Mouse (Mus musculus) myocyte (in vitro differentiated cells): ENCODE data around the gene Cetn4. TPM values are rescaled to one million over a fixed set of nuclear protein-coding genes. Genes with fewer than 3 reads are reported as not detected.

Experiments used
- H3K27me3 ChIP-seq: one replicate; pipeline ENCODE4 v1.6.1; 2011; ENCODE audit not compliant: control insufficient read depth, insufficient read depth, insufficient read length
- H3K36me3 ChIP-seq: one replicate; pipeline ENCODE4 v1.6.1; 2011; ENCODE audit not compliant: control insufficient read depth, insufficient read depth
- H3K4me2 ChIP-seq: one replicate; pipeline ENCODE4 v1.6.1; 2011; ENCODE audit warnings: low read depth, control low read depth
- H3K4me3 ChIP-seq: one replicate; pipeline ENCODE4 v1.5.1; 2011; ENCODE audit warnings: mild to moderate bottlenecking, control low read depth, moderate library complexity
- H3K79me2 ChIP-seq: one replicate; pipeline ENCODE4 v1.6.1; 2011; ENCODE audit not compliant: control insufficient read depth, insufficient read depth
- H3ac ChIP-seq: one replicate; pipeline ENCODE4 v1.6.1; 2011; ENCODE audit not compliant: control insufficient read depth, insufficient read length
- CEBPB ChIP-seq: IDR thresholded peaks from 2 replicates; pipeline ENCODE4 v1.6.1; 2011; ENCODE audit warnings: mild to moderate bottlenecking, moderate library complexity; ENCODE audit not compliant: poor library complexity, insufficient read depth, severe bottlenecking
- E2F4 ChIP-seq: IDR thresholded peaks from one replicate; pipeline ENCODE4 v1.6.1; 2011; ENCODE audit warnings: mild to moderate bottlenecking, control low read depth, moderate library complexity; ENCODE audit not compliant: insufficient read depth
- MAX ChIP-seq: IDR thresholded peaks from one replicate; pipeline ENCODE4 v1.6.1; 2011; ENCODE audit warnings: low read depth, mild to moderate bottlenecking, control low read depth
- MYOD1 ChIP-seq, 3 experiments: IDR thresholded peaks; one replicate each; pipeline ENCODE4 v1.6.1; 2011; ENCODE audit warnings: control low read depth in 2 of 3, low read depth in 2 of 3, mild to moderate bottlenecking in 2 of 3, moderate library complexity in 1 of 3; ENCODE audit not compliant: insufficient read length in 2 of 3, control insufficient read depth in 1 of 3
- MYOG ChIP-seq, 3 experiments: IDR thresholded peaks; one replicate each; pipeline ENCODE4 v1.6.1; 2011; ENCODE audit warnings: control low read depth in 2 of 3, low read depth in 2 of 3, mild to moderate bottlenecking in 2 of 3; ENCODE audit not compliant: insufficient read length in 2 of 3, control insufficient read depth in 1 of 3, insufficient read depth in 1 of 3
- POLR2A ChIP-seq: IDR thresholded peaks from one replicate; pipeline ENCODE4 v1.6.1; 2011; ENCODE audit warnings: low read depth, mild to moderate bottlenecking, control low read depth, moderate library complexity; ENCODE audit not compliant: insufficient read length
- POLR2AphosphoS2 ChIP-seq: IDR thresholded peaks from one replicate; pipeline ENCODE4 v1.6.1; 2011; ENCODE audit warnings: low read depth, control low read depth; ENCODE audit not compliant: insufficient read length
- REST ChIP-seq: IDR thresholded peaks from one replicate; pipeline ENCODE4 v1.6.1; 2011; ENCODE audit warnings: mild to moderate bottlenecking, control low read depth, moderate library complexity; ENCODE audit not compliant: insufficient read depth, insufficient read length
- SRF ChIP-seq: IDR thresholded peaks from one replicate; pipeline ENCODE4 v1.6.1; 2011; ENCODE audit warnings: low read depth; ENCODE audit not compliant: control insufficient read depth, insufficient read length
- TCF12 ChIP-seq: IDR thresholded peaks from one replicate; pipeline ENCODE4 v1.6.1; 2011; ENCODE audit warnings: mild to moderate bottlenecking, control low read depth; ENCODE audit not compliant: poor library complexity, insufficient read depth, severe bottlenecking
- TCF3 ChIP-seq: IDR thresholded peaks from one replicate; pipeline ENCODE4 v1.6.1; 2011; ENCODE audit warnings: low read depth, control low read depth; ENCODE audit not compliant: insufficient read length
- USF1 ChIP-seq: IDR thresholded peaks from one replicate; pipeline ENCODE4 v1.6.1; 2011; ENCODE audit warnings: low read depth, mild to moderate bottlenecking, control low read depth, moderate library complexity
- polyA plus RNA-seq: library from polyadenylated mRNA; unstranded; fragments of >200 nt; fragmentation: generic; extraction: Trizol; gene quantifications from one replicate; pipeline ENCODE4 v1.2.1, GENCODE M21; 2012; ENCODE audit warnings: missing spikeins

Cetn4 gene
- 2.0 TPM for polyA plus RNA-seq

DNA sequence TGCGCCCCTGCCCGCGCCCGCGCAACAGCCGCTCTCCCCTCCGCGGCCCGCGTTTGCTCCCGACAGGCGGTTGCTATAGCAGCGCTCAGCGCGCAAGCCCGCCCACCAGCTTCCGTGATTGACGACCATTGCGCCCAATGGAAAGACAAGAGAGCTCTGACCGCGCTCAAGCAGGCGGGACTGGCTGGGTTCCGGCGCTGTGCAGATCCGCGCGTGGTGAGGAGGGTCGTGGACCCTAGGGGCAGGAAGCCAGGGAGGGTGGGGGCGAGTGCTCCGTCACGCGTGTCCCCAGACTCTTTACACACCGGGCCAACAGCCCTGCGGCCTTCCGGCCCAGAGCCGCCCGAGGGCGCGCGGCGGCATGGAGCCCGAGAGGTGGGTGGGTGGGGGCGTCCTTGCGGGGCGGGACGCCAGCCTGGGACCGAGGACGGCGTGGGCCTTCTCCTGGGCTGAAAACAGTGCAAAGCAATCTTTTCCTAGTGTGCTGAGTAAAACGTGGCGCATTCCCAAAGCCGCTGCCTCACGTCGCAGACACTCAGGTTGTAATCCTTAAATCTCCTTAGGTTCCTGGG lies at the start of gene Cetn4, which contains the start of gene Bbs12:
Gene Cetn4 (minus strand): TSS at position 339 of the 572 bp plus-strand sequence.
Gene Bbs12 (plus strand): TSS at position 185 of the 572 bp plus-strand sequence.
- Histone ChIP-seq H3ac (peak within 1 kb of the TSS; percentile 5), H3K27me3 (no peaks in the 10 kb centered on the region), H3K4me2 (peak within 1 kb of the TSS; percentile 79), H3K36me3 (no peaks in the 10 kb centered on the region), H3K79me2 (no peaks in the 10 kb centered on the region), H3K4me3 (peak within 1 kb of the TSS; percentile 54)
- TF ChIP-seq REST (no peak), SRF (no peak), MAX (no peak), MYOG (IDR thresholded peaks at IDR 0.05; ENCODE audit: control insufficient read depth in 1 of 3, insufficient read depth in 1 of 3, insufficient read length in 2 of 3, low read depth in 2 of 3) (peak in 1 of 3 experiments; percentile 46), POLR2AphosphoS2 (peak; percentile 51), TCF12 (no peak), POLR2A (peak; percentile 61), MYOD1 (IDR thresholded peaks at IDR 0.05; ENCODE audit: control insufficient read depth in 1 of 3, insufficient read length in 2 of 3, low read depth in 2 of 3) (peak in 1 of 3 experiments; percentile 35)

DNA sequence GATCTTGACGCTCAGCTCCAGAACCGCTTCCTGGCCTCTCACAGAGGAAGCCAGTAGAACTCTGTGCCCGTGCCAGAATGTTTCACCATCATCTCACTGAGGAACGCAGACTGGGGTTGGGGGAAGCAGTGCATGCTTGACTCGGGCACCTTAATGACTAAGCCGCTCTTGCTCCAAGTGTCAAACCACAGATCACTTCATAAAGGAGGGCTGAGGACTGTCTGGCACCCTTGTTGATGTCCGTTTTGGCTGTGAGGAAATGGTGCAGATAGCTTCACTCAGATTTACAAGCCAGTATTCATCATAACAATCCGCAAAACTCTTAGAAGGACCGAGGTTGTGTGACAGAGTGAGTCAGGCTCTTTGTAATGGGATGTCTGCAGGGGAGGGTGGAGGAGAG lies 48.2 kb upstream of the Cetn4 start:
- TF ChIP-seq MAX = no peak
- TF ChIP-seq MYOG (IDR thresholded peaks at IDR 0.05; ENCODE audit: control insufficient read depth in 1 of 3, insufficient read depth in 1 of 3, insufficient read length in 2 of 3, low read depth in 2 of 3) = no peak
- TF ChIP-seq USF1 = no peak
- no peak for TF ChIP-seq TCF12
- TF ChIP-seq CEBPB = no peak
- no peak for TF ChIP-seq TCF3
- no peak for TF ChIP-seq SRF
- TF ChIP-seq E2F4 = no peak
- no peak for TF ChIP-seq MYOD1 (IDR thresholded peaks at IDR 0.05; ENCODE audit: control insufficient read depth in 1 of 3, insufficient read length in 2 of 3, low read depth in 2 of 3)
- TF ChIP-seq POLR2A = no peak
- no peak for TF ChIP-seq REST
- H3K79me2 ChIP-seq = no peaks in the 10 kb centered on the region

GRCm38 (mm10) chr3:37354737-37355136 lies 42.2 kb upstream of the Cetn4 start:
- no peaks in the 10 kb centered on the region for H3K36me3 ChIP-seq
- H3K4me2 ChIP-seq = no peak overlapping the region
- no peaks in the 10 kb centered on the region for H3K27me3 ChIP-seq
- H3K4me3 ChIP-seq = no peak overlapping the region
- H3ac ChIP-seq = no peak overlapping the region
- TF ChIP-seq E2F4 = no peak
- TF ChIP-seq SRF = no peak
- no peak for TF ChIP-seq TCF12
- TF ChIP-seq POLR2AphosphoS2 = no peak
- no peak for TF ChIP-seq MAX
- no peak for TF ChIP-seq USF1
- TF ChIP-seq REST = no peak
- no peak for TF ChIP-seq MYOG (IDR thresholded peaks at IDR 0.05; ENCODE audit: control insufficient read depth in 1 of 3, insufficient read depth in 1 of 3, insufficient read length in 2 of 3, low read depth in 2 of 3)
- TF ChIP-seq CEBPB = no peak
- TF ChIP-seq MYOD1 (IDR thresholded peaks at IDR 0.05; ENCODE audit: control insufficient read depth in 1 of 3, insufficient read length in 2 of 3, low read depth in 2 of 3) = no peak
- TF ChIP-seq POLR2A = no peak
- no peak for TF ChIP-seq TCF3
- H3K79me2 ChIP-seq = no peaks in the 10 kb centered on the region

More for the DNA sequence above, 48.2 kb upstream of the Cetn4 start:
- no peak overlapping the region for H3ac ChIP-seq
- H3K27me3 ChIP-seq = no peaks in the 10 kb centered on the region
- peak overlapping the region; percentile 8 for H3K4me3 ChIP-seq
- peak overlapping the region; percentile 85 for H3K4me2 ChIP-seq
- H3K36me3 ChIP-seq = no peaks in the 10 kb centered on the region

DNA sequence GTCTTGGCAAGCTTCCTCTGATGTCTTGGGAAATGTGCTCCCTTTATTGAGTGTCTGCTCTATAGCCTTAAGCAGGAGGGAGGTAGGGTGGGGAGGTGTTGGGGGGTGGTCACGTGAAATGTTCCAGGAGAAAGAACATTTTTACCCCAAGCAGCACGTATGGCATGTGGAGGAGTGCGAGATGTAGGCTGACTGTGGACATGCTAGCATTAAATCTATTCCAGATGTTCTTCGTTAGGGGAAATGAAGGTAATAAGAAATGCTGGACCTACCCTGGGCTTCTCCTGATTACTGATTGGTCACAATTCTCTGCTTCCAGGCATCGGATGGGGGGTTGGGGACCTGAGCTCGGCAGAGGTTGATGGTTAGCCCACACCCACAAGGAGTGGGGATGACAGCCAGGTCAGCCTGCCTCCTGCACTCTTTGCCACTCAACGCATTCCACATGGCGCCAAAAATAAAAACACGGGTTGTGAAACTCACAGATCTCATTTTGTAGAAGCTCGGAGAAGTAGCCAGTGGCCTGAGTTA lies 41.5 kb upstream of the Cetn4 start:
- Histone ChIP-seq H3K27me3 (no peaks in the 10 kb centered on the region), H3K4me2 (no peak overlapping the region), H3K79me2 (no peaks in the 10 kb centered on the region), H3K4me3 (no peak overlapping the region), H3K36me3 (no peaks in the 10 kb centered on the region), H3ac (no peak overlapping the region)
- no peak for TF ChIP-seq MAX
- no peak for TF ChIP-seq CEBPB
- no peak for TF ChIP-seq REST
- TF ChIP-seq E2F4 = no peak
- no peak for TF ChIP-seq POLR2A
- TF ChIP-seq TCF12 = no peak
- TF ChIP-seq SRF = no peak

- Histone ChIP-seq H3K79me2 (no peaks in the 10 kb centered on the region), H3ac (no peak overlapping the region), H3K4me2 (no peak overlapping the region), H3K36me3 (no peaks in the 10 kb centered on the region), H3K4me3 (no peak overlapping the region), H3K27me3 (no peaks in the 10 kb centered on the region)
- TF ChIP-seq POLR2A = no peak
- TF ChIP-seq MYOG (IDR thresholded peaks at IDR 0.05; ENCODE audit: control insufficient read depth in 1 of 3, insufficient read depth in 1 of 3, insufficient read length in 2 of 3, low read depth in 2 of 3) = no peak
- no peak for TF ChIP-seq POLR2AphosphoS2
- TF ChIP-seq SRF = no peak
- TF ChIP-seq E2F4 = no peak
- TF ChIP-seq TCF12 = no peak
- no peak for TF ChIP-seq CEBPB
- TF ChIP-seq USF1 = no peak
- no peak for TF ChIP-seq MYOD1 (IDR thresholded peaks at IDR 0.05; ENCODE audit: control insufficient read depth in 1 of 3, insufficient read length in 2 of 3, low read depth in 2 of 3)
- TF ChIP-seq REST = no peak
- no peak for TF ChIP-seq TCF3
- no peak for TF ChIP-seq MAX
Observed at GRCm38 (mm10) chr3:37350386-37350785, 37.9 kb upstream of the Cetn4 start.
